Mouse (Mus musculus): ENCODE data around the gene Cfap54.

- TF ChIP-seq POLR2A (IDR thresholded peaks at IDR 0.05; ENCODE audit: control insufficient read depth, extremely low read depth, insufficient read depth, low read length, poor library complexity) (no peak), CTCF (IDR thresholded peaks at IDR 0.05; ENCODE audit: borderline replicate concordance, control insufficient read depth, extremely low read depth, insufficient read depth, low read length, poor library complexity) (no peak)
These were observed 23.9 kb upstream of the Cfap54 start for GRCm38 (mm10) chr10:93105358-93105757.
